Mouse (Mus musculus) layer of hippocampus, adult 9-11 months (tissue): ENCODE measurements at regions not wholly inside any gene's neighbourhood (a gene's known extent, or its start where the extent isn't known, plus 50 kb on each side); places are given as distances from the start of the nearest gene placed in this dataset.

Experiments
- DNase-seq: peaks from one replicate; pipeline ENCODE4 v3.0.0; 2022

DNA sequence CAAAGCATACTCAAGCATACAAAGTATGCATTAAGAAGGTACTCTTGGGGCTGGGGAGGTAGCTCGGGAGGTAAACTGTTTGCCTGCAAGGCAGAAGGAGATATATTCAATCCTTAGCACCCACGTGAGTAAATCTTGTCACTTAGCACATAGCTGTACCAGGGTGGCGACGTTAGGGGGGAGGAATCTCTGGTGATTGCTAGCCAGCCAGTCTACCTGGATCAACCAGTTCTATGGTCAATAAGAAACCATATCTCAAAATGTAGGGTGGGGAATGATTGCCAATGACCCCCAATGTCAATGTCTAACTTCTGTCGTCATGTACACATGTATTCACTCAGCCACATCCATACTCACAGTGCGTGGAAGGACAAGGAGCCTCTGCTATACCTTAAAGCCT lies 214.5 kb downstream of the CK137956 start:
- no peak for DNase-seq

DNA sequence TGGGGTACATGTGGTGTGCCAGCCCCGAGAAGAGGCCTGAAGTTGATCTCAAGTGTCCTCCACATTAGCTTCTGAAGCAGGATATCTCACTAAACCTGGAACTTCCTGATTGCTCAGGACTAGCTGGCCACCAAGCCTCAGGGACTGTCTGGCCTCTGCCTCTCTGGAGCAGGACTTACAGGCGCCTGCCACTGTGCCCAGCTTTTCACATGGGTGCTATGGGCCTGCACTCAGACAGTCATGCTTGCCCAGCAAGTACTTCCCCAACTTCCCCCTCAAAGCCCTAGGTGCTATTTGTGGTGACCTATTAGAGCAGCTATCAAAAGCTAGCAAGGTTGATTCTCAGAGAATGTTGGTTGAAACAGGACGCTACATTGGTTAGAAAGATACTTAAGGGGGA lies 220.0 kb downstream of the CK137956 start:
- DNase-seq: no peak

DNA sequence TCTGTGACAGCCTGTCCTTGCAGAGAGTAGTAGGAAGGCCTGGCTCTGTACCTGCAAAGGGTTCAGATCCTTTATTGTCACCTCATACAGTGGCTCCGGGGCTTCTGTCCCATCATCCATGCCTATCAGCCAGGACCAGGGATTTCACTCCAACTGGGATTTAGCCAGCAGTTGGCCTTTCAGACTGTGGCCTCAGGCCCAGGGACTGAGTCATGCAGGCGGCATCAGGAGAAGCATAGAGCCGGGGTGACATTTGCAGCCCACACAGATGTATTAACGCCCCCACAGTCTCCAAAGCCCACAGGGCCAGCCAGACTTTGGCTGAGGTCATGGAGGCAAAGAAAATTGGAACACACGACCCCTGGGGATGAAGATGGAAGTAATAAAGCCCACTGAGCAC lies 222.9 kb downstream of the CK137956 start:
- no peak for DNase-seq

DNA sequence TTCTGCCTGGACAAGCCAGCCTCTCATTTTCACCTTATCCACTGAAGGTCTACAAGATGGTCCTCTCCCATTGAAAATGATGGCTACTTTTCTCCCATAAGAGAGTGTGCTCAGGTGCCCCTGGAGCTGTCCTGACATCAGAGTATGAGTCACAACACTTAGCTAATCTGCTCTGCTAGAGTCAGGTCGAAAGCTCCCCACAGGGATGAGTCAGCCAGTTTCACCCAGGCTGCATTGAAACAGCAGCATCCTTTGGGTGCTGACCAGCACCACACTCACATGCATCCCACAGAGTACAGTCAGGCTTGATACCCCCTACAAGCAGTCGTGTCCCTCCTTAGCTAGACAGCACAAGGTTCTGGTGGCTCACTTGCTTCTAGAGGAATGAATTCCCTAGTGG lies 234.0 kb downstream of the CK137956 start:
- no peak for DNase-seq

DNA sequence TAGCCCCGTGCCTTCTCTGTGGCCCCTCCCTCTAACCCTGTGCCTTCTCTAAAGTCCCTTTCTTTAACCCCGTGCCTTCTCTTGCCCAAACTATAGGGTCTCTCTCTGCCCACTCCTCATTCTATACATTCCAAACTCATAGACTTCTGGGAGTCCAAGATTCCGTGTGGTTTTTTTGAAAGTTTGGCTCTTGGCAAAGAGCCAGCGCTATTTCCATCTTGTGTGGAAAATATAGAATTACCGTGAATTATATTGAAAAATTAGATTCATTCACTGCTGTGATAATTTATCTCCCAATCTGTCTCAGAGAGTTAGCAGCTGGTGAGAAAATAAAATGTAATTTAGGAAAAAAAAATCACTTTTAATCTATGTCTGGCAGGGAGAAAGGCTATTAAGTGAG lies 234.6 kb downstream of the CK137956 start:
- no peak for DNase-seq

DNA sequence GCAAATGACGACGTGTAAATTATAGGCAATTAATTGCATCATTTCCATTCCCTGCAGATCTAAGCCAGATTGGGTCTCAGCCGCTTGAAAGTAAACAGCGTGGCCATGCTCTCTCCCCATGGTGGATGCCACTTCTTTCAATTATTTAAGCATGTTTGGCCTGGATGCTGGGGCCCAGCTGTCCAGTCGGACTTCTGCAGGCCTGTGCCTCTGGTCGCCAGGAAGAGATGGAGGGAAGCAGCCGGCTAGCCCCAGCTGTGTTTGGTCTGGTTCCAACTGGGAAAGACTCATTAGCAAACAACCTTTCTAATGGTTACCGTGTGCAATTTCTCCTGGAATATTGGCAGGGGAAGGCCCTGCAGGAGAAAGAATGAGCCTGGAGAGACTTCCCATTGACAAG lies 236.1 kb downstream of the CK137956 start:
- DNase-seq: no peak

DNA sequence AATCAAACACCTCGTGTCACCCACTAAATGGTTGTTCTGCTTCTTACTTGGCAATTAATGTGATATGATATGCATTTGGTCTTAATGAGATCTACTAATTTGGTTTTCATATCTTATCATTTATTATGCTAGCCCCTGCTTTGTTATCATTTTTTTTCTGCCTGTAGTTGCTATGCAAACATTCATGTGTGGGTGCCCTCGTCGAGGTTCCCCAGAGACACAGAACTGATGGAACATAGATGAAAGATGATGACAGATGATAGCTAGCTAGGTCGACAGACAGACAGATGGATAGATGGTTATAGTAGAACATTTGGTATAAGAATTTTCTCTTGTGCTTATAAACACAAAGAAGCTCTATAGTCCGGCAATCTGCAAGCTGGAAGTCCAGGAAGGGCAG lies 252.1 kb downstream of the CK137956 start:
- peak; percentile 20 for DNase-seq

DNA sequence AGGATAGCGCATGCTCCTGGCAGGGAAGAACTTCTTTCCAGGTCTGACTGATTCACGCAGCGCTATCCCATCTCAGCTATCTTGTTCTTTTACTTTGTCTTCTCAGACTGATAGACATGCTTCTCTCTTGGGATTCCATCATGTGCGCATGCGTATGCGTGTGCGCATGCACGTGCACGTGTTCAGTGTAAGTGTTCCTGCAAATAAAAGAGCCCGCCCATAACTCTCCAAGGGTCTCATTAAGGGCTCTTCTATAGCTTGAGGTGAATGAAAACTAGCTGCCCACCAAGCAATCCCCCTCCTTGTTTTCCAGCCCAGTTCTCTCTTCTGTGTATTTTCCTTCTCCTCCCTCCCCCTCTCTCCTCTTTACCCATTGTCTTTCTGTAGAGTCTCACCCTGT lies 258.5 kb downstream of the CK137956 start:
- DNase-seq: no peak

DNA sequence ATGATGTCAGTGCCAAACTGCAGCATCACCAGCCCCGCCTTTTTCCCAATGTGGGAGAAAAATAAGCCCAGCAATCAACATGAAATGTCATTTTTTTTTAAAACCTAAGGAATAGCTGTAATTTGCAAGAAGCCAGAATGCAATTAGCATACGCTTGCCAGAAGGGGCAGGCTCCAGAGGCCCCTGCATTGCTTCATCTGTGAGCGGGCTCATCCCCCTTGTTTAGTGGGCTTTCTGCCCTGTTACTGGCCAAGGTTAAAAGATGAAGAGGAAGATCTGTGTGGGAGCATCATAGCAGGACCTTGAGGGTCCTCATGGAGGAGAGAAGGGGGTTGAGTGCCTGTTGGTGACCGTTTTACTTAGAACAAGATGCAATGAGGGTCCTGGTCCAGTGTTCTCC lies 259.9 kb downstream of the CK137956 start:
- no peak for DNase-seq

DNA sequence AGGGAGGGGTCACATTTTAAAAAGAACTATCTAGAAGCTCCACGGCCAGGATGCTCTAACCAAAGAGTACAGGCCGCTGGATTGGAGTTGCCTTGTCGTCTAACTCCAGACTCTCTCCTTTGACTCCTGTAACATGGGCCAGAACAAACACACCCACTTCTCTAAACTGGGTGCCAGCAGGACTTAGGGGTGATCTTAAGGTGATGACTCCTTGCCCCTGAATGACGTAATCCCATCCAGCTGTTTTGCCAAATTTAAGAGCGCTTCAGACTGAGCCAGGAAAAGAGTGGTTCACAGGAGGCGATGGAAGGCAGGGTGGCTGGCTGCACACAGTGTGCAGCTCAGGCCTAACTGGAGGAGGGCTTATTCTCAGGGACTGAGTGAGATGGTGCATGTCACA lies 261.0 kb downstream of the CK137956 start:
- DNase-seq: no peak

DNA sequence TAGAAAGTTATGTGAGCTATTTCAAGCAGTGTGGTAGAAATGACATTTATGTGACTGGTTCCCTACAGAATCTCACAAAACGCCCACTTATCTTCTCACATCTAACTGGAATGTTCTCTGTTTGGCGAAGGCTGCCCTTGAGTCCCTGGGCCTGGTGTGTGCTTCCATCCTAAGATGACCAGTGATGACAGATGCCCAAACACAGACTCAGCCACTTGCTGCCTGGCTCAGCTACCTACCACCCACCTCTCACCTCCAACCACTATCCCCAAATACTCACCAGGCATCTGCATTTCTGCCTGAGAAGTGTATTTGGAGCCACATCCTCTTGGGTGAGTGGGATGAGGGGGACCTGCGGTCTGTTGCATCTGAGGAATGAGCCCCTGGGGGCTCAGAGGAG lies 262.6 kb downstream of the CK137956 start:
- DNase-seq: peak; percentile 15

DNA sequence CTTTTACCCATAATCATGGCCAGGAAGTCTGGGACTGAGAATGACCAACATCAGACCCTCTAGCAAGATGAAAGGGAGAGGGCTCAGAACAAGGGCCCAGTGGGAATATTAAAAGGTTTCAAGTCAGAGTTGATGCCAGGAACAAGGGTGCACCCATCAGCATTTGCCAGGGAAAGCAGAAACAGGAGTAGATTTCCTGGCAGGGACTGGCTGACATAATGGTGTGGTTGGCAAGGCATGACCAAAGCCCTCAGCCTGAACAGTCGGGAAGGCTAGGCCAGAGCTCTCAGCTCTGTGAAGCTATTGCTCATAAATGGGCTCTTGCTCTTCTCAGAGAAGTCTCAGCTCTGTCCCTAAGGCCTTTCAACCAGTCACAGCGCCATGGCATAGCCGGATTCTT lies 263.6 kb downstream of the CK137956 start:
- no peak for DNase-seq

DNA sequence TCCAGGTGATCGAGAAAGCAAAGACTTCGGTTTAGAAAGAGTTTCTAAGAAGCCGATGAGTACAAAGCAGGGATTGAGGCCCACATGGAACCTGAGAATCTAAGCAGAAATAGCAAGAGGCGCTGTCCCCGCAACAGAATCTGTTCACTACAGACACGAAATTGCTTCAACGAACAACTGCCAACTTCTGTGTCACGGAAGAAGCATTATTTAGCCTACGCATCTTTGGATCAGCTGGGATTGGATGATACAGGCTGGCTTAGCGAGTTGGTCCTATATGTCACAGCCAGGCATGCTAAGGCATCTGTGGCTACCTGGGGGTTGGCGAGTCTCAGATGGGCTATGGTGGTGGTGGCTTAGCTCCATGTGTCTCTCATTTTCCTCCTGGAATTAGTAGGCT lies 269.1 kb downstream of the CK137956 start:
- DNase-seq: peak; percentile 55

DNA sequence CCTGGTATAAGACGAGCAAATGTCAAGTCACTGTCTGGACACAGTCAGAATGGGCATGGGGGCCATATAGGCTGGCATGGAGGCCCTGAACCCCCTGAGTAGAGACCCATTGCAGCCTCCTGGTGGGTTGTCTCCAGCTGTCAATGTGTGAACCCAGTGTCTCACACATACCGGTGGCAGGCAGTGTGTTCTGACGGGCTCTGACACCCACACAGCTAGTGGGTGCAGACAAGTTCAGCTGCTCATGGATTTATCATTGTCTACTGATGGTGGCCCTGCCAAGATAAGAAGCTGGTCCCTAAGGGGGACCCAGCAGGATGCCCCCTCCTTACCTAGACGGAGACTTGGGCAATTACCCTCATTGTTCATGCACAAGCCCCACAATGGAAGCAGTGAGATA lies 280.8 kb downstream of the CK137956 start:
- peak; percentile 47 for DNase-seq

DNA sequence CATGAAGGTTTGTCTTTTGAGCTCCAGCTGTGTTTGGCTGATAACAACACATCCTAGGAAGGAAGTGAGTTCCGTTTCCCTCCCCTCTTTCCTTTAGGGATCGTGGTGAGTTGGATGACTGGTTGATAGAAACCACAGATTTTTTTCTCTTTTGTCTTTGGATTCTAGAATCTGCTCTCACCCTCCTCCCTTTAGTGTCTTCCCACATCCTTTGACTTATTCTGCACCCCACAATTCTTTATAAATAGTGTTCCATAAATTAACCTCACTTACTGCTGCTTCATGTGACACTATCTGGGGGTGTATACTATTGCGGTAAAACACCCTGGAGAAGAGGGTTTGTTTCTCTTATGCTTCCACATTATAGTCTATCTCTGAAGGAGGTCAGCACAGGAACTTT lies 285.7 kb downstream of the CK137956 start:
- no peak for DNase-seq

DNA sequence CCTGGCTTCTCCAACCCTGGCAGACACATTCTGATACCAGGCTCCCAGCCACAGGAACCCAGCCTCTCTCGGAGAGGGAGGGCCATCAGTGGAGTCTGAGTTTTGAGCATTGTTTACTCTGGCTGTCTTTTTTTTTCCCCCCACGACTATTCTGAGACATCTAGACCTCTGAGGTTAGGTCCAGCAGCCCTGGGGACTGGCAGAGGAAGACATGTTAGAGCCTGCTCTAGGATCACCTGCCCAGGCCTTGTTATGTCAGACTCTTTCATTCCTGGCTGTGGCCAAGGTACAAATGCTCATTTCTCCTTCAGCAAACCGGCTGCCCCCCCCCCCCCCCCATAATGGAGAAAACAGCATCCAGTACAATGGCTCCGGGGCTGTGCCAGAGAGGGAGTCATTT lies 291.4 kb downstream of the CK137956 start:
- DNase-seq: no peak

DNA sequence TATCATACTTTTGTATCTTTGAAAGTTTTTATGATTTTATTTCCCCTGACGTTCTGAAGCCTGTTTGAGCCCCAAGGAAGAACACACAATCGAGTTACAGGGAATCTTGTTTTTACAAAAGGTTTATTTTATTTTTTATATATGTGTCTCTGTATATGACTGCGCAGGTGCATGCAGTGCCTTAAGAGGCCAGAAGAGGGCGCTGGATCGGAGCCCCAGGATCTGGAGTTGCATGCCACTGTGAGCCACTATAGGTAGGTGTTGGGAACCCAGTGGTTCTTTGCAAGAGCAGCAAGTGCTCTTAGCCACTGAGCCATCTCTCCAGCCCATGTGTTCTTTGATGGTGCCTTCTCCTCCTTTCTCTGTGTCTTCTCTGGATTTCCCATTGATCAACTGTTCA lies 292.3 kb downstream of the CK137956 start:
- DNase-seq: no peak

DNA sequence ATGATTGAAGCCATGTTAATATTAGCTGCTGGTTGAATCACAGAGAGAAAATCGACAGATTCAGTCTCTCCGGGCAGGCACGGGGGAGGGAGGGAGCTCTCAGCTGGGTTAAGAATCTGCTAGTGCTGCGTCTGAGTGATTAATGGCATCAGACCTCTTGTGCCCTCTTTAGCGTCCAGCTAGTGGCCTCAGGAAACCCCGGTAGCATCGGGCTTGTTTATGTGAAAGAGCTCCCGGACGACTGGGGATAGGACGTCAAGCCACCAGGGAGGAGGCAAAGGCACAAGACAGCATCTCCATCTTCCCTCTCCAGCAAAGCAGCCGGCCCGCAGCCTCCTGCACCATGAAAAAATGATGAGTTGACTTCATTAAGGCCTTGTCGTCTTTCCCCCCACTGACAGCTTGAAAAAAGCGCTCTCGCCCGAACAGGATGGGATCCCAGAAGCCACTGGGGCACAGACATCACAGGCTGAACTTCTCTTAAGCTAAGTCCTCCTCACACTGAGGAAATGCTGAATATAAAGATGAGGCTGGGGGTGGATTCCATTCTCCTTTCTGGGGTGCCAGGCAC lies 294.9 kb downstream of the CK137956 start:
- DNase-seq: no peak

DNA sequence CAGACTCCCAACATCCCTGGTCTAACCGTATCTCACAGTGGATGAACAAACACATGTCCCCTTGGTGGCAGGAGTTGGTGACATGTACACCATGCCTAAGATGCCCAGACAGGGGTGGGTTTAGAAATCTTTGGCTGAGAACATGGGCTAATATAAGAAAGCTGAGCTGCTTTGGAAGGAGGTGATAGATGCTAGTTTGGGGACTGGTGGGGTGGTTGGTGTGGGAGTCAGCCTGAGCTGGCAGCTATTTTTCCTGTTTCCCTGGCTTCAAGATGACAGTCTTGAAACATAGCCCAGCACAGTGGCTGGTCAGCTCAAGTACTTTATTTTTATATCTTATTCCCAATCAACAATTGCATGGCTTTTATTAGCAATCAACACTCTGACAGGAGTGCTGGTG lies 302.0 kb upstream of the Gjb5 start:
- DNase-seq: peak; percentile 12

DNA sequence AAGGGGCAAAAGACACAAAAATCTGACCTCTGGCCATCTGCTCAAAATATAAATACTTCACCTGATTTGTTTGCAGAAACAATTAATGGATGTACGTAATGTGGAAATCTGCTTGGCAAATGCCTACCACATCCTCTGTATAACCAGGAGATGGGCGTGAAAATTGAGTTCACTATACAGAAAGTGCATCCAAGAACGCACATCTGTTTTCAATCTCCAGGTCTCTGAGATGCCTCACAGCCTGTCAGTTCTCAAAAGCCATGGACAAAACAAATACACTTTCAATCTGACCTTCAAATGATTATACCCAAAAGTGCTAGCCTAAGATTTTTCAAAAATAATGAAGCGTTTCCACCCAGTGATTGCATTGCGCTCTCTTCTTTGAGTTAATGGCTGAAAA lies 293.6 kb upstream of the Gjb5 start:
- no peak for DNase-seq

DNA sequence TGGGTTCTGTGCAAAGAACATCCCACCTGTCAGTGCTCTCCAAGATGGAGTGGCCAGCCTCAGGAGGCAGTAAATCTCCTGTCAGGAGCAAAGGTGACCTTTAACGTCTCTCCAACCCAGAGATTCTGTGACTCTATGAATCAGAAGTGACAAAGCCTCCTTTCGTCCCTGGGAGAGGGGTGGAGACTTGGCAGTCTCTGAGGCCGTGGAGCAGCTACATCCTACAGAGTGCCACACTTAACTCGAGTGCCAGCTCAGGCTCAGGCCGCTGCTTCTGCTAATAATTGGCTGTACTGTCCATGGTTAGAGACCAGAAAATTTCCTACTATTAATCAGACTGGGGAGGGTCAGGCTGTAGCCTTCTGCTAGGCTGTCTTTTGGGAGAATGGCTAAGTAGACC lies 290.0 kb upstream of the Gjb5 start:
- no peak for DNase-seq

DNA sequence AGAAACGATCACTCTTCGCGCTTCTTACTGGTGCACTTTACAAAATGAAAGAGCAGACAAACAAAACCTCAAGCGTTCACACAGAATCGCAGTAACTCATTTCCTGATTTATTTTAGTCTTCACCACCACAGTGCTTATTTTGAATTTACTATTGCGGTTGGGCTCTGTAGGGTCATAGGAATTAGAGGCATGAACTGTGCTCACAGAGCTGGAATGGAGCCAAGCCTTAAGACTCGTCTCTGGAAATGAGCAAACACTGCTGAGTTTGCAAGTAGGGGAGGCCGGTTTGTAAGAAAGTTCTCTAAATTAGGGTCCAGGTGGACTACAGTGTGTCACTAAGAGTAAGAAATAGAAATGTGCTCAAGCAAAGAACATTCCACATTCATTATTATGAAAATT lies 289.2 kb upstream of the Gjb5 start:
- no peak for DNase-seq

DNA sequence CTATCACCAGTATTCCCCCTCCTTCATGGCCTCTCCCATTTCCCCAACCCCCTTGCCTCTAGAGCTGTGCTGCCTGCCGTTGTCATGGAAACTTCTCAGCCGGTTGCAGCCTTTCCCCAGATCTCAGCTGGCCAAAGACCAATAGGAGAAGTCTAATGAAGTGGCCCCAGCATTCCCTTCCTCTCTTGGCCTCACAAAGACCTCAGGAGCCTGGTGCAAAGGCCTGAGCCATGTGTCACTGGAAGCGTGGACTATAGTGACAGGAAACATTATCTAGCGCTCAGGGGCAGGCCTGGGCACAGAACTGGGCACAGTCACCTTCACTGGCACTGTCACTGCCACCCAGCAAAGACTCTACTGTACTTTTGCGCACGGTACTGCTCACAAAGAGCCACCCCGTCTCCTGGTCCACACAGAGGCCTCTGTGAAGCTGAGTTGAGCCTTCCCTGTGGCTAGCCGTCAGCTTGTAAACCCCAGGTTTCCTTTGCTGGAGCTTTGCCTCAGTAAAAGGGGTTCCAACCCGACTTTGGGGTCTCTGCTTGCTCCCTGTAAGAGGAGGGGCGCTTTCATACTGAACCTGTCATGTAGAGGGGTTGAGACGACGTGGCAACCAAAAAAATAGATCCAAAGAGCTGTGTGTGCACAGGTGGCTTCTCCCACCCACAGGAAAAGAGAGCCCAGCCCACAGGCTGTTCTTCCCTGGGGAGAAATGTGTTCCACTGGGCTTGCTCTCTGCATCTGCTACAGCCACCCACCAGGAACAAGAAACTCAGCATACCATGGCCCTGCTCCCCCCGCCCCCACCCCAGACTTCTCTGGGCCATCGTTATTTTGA lies 282.5 kb upstream of the Gjb5 start:
- peak; percentile 90 for DNase-seq

DNA sequence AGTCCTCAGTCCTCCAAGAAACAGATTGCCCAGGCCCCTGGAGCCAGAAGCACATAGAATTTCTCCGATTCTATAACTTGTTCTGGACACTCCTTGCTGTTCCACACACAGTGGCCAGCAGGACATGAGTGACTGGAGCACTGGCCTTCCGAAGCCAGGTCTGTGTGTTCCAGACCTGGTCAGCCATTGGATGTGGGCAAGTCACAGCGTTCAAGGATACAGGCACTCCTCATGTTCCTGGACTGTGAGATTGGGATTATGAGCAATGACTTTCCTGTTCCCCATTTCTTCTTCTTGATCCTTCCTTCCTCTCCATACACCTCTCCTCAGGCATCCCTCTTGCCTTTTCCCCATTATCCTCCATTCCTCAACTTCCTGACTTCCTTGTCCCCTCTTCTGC lies 281.8 kb upstream of the Gjb5 start:
- DNase-seq: no peak

DNA sequence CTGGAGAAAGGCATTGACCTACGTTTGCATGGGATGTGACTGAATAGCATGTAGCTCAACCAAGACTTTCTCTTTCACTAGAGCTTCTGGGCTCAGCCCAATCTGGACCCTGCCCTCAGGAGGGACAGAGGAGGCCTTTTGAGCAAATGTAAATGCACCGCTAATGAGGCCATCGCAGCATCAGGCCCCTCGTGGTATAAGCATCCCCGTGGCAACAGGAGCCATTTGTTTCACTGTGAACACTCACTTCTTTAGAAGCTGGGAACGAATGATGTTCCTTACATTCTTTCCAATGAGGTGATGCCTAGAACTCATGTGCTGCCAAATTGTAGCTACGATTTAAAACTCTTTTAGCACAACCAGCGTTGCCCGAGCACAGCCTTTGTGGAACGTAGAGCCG lies 279.0 kb upstream of the Gjb5 start:
- DNase-seq: no peak
